Mouse (Mus musculus): ENCODE measurements around the gene Olfr470. TPM values are rescaled to one million over a fixed set of nuclear protein-coding genes. Genes with fewer than 3 reads are reported as not detected.
"Not testable (repeated sequence)": the region's sequence is repeated elsewhere in the genome, so short reads cannot be mapped to it uniquely, and the experiment has no call there.

Gene Olfr470
- polyA plus RNA-seq (2012; rRNA removed) = not detected in 2 replicates

DNA sequence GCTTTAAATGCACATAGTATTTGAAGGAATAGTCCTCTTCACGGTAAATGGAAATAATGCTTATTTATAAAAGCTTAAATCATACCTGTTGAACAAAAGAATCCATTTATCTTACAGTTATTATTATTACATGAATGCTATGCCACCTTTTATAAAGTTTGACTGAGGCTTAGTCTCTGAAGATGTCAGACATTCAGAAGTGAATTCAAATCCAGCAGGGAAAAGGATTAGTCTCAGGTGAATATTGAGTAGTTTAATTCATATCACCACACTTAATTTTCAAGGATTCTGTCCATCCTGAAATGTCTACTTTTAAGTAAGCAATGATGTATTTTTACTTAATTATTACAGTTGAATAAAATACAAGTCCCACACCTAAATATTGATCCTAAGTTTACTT is at the start of gene Olfr470:
TSS of gene Olfr470 (minus strand) at position 101 of the 400 bp plus-strand sequence.
- DNase-seq (ENCODE audit: low read depth) = not testable (repeated sequence)

GRCm38 (mm10) chr7:107841719-107842118 is 5.6 kb downstream of the Olfr470 start:
- no peak for DNase-seq (ENCODE audit: low read depth)

- not testable (repeated sequence) for DNase-seq (ENCODE audit: low read depth)
These were observed 21.8 kb downstream of the Olfr470 start, which contains the start of gene Olfr469 for GRCm38 (mm10) chr7:107825441-107825840. Gene Olfr469, minus strand, starts transcription at chr7:107825541.

GRCm38 (mm10) chr7:107823867-107824266 is 23.4 kb downstream of the Olfr470 start:
- DNase-seq (ENCODE audit: low read depth) = not testable (repeated sequence)

- DNase-seq (ENCODE audit: low read depth) = no peak
These were observed 27.8 kb downstream of the Olfr470 start for GRCm38 (mm10) chr7:107819442-107819841.

- no peak for DNase-seq (ENCODE audit: low read depth)
These were observed 35.3 kb downstream of the Olfr470 start, which contains the start of gene Olfr467 for GRCm38 (mm10) chr7:107811963-107812362. Gene Olfr467, plus strand, starts transcription at chr7:107812263.

DNA sequence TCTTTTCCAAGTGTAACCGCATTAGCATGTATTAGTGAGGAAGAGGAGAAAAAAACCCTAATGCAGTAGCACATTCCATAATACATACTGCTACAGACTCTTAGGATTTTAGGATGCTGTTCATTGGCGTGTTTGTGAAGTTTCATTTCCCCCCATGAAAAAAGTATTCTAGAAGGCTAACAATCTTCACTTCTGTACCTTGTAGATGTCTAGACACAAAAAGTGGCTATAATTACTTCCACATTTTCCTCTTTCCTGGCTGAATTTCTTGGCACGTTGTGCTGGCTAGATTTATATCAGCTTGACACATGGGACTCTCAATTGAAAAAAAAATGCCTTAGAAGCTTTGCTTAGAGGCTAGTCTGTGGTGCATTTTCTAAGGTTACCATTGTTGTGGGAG is 45.2 kb downstream of the Olfr470 start:
- no peak for DNase-seq (ENCODE audit: low read depth)

- DNase-seq (ENCODE audit: low read depth) = no peak
These were observed 46.2 kb downstream of the Olfr470 start, which contains the start of gene Ovch2 for GRCm38 (mm10) chr7:107801108-107801507. Gene Ovch2, minus strand, starts transcription at chr7:107801208.

GRCm38 (mm10) chr7:107796500-107796899 is 50.8 kb downstream of the Olfr470 start:
- no peak for DNase-seq (ENCODE audit: low read depth)

Other genes with a start within 250 kb of the Olfr470 start
- 0.15 TPM in 1 of 2 replicates, not detected in the other for gene 5330417H12Rik, start 222.3 kb downstream of the Olfr470 start, polyA plus RNA-seq (2012; rRNA removed)
- 9.3 and 9.4 TPM in 2 replicates for gene Cyb5r2, start 89.5 kb downstream of the Olfr470 start, polyA plus RNA-seq (2012; rRNA removed)
- gene Ovch2, start 46.3 kb downstream of the Olfr470 start, polyA plus RNA-seq (2012; rRNA removed) = 268 and 353 TPM in 2 replicates
- 2.8 and 3.7 TPM in 2 replicates for gene Olfr467, start 35.2 kb downstream of the Olfr470 start, polyA plus RNA-seq (2012; rRNA removed)
- gene Olfr469, start 21.9 kb downstream of the Olfr470 start, polyA plus RNA-seq (2012; rRNA removed) = not detected in 2 replicates
- not detected in 2 replicates for gene Olfr472, start 50.4 kb upstream of the Olfr470 start, polyA plus RNA-seq (2012; rRNA removed)
- not detected in 2 replicates for gene Olfr473, start 83.0 kb upstream of the Olfr470 start, polyA plus RNA-seq (2012; rRNA removed)
- gene Olfr474, start 107.2 kb upstream of the Olfr470 start, polyA plus RNA-seq (2012; rRNA removed) = not detected in 2 replicates
- gene Olfr476, start 117.3 kb upstream of the Olfr470 start, polyA plus RNA-seq (2012; rRNA removed) = not detected in 2 replicates
- not detected in 2 replicates for gene Olfr477, start 139.2 kb upstream of the Olfr470 start, polyA plus RNA-seq (2012; rRNA removed)
- gene Olfr478, start 186.5 kb upstream of the Olfr470 start, polyA plus RNA-seq (2012; rRNA removed) = not detected in 2 replicates
- gene Olfr479, start 203.2 kb upstream of the Olfr470 start, polyA plus RNA-seq (2012; rRNA removed) = not detected in 2 replicates
- not detected in 2 replicates for gene Olfr480, start 219.9 kb upstream of the Olfr470 start, polyA plus RNA-seq (2012; rRNA removed)
- gene Olfr481, start 232.4 kb upstream of the Olfr470 start, polyA plus RNA-seq (2012; rRNA removed) = not detected in 2 replicates